Mouse (Mus musculus) heart, postnatal 10 days (tissue): ENCODE data around the gene Cux2. TPM values are rescaled to one million over a fixed set of nuclear protein-coding genes. Genes with fewer than 3 reads are reported as not detected.

Experiments
- DNase-seq, 2 experiments: peaks; one replicate each; pipeline ENCODE4 v3.0.0; 2021
- intact Hi-C: fragments of 180-260 bp; cut with DNase I; formaldehyde crosslinking; loops from one replicate; pipeline ENCODE4 v1.15.1; 2025
- total RNA-seq, 2 experiments: library from RNA; stranded (reverse); gene quantifications; 2 replicates each; pipeline ENCODE4 v1.2.3; 2021

Gene Cux2
- total RNA-seq, result 10 to 100 TPM; 13.1 to 17.5 TPM

DNA sequence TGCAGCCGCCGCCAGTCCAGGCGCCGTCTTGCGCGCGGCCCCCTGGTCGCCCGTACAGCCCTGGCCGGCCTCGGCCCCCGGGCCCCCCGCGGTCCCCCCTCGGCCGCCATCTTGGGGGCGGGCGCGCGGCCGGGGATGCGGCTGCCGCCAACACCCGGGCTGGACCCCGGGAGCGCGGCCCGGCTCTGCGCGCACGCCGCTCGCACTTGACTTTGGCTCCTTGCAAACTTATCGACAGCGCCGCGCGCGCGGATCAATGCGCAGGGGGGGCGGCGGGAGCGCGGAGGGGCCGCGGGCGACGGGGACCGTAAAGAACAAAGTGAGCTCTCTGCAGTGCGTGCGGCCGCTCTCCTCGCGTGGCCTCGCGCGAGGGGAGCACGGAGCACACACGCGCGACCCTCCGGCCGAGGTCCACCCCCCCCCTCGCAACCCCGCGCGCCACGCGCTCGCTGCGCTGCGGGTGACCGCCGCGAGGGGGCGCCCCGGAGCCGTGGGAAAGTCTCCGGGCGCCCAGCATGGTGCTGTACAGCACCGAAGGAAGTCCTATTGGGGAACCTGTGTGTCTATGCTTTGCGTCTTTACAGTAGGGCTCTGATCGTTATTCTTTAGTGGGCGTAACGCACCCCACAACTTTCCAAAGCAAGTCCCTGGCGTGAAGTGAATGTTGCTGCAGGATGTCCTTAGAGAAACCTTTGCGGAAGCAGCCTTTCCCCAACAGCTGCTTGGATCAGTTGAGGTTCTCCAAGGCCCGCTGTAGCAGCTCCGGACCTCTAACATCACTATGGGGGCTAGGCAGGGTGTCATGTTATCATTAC, at the start of gene Cux2:
Gene Cux2, minus strand, starts transcription at position 86 of the 815 bp plus-strand sequence.
- peak; percentile 77 to 78 for DNase-seq
- intact Hi-C loops, result loop anchor here (1.0 kb wide), 1 partner anchor 39 kb away; no protein-coding TSS in a partner anchor

DNA sequence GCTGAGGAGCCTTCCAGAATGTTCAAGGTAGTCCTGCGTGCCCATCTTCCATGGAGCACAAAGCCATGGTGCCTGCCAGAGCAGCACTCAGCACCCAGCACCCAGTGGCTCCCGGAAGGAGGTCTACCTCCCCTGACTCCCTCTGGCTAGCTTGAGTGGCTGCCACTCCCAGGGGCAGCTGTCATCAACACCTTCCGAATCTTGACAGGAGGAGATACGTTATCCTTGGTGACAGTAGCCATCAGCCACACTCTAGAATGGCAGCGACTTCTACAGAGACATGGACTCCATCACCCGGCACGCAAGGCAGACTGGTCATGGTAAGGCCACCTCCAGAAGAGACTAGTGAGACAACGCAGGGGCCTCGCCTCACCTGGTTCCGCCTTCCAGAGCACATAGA, 44.5 kb upstream of the Cux2 start:
- intact Hi-C loops, result no loop called here
- DNase-seq, result peak; percentile 86 to 88

DNA sequence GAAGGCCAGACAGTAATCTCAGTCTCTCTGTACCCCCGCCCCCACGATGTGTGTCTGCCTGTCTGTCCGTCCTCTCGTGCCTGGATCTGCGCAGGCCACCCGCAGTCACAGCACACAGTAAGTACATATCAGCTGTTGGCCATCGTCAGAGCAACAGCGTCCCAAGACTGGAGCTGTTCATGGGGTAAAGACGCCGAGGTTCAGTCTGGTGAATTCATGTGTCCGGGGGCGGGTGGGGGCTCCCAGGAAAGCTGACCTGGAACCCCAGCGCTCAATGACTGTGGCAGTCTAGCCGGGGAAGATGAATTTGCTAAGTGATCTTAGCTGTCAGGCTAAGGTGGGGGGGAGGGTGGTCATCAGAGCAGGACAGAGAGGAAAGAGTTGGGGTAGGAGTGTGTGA, 43.8 kb upstream of the Cux2 start:
- DNase-seq, result peak; percentile 38 to 45
- intact Hi-C loops, result no loop called here

DNA sequence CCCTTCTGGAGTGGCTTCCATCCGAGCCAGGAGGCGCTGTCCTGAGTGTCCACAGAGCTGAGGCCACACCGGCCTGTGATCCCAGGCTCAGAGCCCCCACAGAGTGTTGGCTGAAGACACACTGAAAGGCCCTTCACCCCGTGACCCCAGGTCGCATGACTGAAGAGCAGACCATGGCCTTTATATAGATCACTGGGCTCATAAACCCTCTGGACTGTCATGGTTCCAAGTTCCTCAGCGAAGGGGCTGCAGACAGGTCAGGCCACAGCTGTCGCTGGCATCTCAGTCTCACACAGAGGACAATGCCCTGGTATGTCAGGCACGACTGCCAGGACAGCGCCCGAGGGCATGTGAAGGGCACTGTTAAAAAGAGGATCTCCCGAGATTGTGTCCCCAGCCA, 42.9 kb upstream of the Cux2 start:
- intact Hi-C loops, result no loop called here
- peak; percentile 87 to 90 for DNase-seq

DNA sequence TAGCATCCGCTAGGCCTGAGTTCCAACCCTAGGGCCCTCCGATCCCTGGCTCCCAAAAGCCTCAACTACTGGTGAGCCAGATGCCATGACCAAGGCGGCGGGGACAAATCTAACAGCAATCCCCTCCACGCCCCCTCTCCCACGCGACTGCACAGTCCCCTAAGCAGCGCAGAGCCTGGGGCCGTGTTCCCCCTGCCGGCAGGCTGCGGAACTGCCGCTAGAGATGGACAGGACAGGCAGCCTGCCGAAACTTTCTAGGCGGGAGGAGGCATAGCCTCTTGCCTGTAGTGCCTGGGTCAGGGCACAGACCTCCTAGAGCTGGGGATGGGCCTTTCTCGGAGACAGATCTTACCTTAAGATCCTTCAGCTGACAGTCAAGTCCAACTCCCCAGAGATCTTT, 41.2 kb upstream of the Cux2 start:
- DNase-seq, result peak; percentile 58 to 71
- intact Hi-C loops, result no loop called here

DNA sequence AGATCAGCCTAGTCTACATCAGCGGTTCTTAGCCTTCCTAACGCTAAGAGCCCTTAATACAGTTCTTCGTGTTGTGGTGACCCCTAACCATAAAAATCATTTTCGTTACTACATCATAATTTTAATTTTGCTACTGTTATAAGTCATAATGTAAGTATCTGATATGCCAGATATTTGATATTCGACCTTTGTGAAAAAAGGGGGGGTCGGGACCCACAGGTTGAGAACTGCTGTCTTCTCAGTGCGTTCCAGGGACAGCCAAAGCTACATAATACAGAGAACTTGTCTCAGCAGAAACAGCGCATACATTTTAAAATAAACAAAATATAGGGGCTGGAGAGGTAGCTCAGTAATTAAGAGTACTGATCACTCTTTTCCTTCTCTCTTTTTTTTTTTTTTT, 39.8 kb upstream of the Cux2 start:
- intact Hi-C loops, result loop anchor here (1.0 to 5.0 kb wide), 5 partner anchors 39 to 217 kb away; partner anchors contain the start of gene Cux2

DNA sequence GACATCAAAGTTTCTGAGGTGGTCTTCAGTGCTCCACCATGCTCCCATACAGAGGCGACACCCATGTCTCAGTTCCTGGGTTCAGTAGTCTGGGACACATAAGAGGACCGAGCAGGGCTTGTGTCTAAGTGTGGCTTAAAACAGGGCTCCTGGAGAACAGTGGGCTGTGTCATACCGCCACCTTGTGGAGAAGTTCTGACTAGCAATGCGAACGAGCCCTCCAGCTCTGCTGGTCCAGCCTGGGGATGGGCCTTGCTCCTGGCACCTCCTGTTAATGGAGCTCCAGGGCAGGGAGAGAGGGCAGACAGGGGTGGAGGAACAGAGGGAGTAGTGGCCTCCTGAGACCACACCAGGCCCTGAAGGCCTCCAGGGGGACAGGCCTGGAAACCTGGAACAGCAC, 39.0 kb upstream of the Cux2 start:
- DNase-seq, result peak; percentile 93 to 96
- intact Hi-C loops, result loop anchor here (1.0 to 5.0 kb wide), 5 partner anchors 39 to 217 kb away; partner anchors contain the start of gene Cux2

More for the DNA sequence above, 39.8 kb upstream of the Cux2 start:
- DNase-seq, result no peak

DNA sequence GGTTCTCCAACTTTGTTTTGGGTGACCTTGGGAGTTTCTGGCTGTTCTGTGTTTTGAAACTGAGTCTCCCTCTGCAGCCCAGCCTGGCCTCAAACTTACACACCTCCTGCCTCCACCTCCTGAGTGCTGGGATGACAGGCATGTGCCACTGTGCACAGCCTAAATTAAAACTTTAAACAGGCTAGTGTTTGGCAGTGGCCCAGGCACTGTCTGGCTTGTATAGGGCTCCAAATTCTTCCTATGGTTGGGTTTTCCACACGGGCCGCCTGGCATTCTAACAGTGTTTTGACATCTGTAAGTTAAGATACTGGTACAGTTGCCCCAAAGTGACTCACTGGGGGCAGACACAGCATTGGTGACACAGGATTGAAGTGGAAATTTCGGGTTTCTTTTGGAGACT, 36.2 kb upstream of the Cux2 start:
- intact Hi-C loops, result loop anchor here (5.0 kb wide), 2 partner anchors 89 to 194 kb away; no protein-coding TSS in a partner anchor
- no peak for DNase-seq

DNA sequence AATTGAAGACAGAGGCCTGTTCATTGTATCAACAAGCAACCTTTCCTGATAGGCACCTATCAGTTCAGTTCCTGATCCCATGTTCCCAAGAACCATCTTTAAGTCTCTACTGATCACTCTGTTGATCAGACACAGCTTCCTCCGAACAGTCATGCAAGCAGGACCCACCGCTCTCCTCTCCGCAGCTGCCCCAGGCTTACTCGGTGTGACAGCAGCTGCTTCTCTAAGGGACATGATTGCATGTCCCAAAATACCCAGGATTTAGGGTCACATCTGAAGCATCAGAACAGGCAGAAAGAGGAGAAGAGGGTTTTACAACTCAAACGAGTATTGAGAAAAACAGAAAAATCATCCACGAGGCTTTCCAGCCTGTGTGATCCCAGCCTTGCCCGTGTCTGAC, 35.4 kb upstream of the Cux2 start:
- no peak for DNase-seq

DNA sequence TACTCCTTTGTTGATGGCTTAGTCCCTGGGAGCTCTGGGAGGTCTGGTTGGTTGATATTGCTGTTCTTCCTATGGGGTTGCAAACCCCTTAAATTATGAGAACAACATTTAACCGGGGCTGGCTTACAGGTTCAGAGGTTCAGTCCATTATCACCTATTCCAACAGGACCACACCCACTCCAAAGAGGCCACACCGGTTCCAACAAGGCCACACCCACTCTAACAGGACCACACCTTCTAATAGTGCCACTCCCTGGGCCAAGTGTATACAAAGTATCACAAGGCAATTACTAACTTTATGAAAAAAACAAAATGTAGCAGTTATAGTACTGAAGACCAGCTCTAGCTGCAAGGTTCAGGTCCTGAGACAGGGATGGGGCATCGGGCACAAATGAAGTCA, 34.6 kb upstream of the Cux2 start:
- intact Hi-C loops, result no loop called here
- DNase-seq, result no peak

More for the DNA sequence above, 35.4 kb upstream of the Cux2 start:
- intact Hi-C loops, result loop anchor here (5.0 kb wide), 2 partner anchors 88 to 193 kb away; no protein-coding TSS in a partner anchor

DNA sequence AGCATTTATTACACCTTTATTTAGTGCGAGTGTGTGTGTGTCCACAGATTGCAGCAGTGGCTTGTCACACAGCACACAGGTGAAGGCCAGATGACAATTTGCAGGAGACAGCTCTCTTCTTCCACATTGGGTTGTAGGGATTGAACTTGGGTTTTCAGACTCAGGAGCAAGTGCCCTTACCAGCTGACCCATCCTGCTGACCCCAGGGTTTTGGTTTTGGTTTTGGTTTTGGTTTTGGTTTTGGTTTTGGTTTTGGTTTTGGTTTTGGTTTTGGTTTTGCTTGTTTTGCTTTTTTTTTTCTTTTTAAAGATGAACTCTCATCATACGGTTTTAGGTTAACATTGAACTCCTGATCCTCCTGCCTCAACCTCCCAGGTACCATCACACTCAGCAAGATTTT, 33.4 kb upstream of the Cux2 start:
- no peak for DNase-seq
- intact Hi-C loops, result no loop called here

DNA sequence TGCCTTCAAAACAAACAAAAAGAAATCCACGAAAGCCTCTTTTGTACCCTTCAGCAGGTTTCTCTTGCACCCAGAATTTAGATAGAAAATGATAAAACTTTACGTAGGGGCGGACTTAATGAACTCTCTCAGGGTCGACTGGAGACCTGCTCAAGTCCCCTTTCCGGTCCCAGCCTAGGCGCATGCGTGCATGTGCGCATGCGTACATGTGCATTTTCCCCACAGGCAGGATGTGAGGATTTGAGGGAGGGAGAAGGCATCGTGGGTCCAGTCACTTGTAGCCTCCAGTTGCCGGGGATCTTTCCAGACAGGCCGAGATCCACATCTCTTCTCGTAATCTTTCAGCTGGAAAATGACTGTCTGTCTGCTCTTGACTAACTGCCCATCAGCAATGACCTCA, 31.6 kb upstream of the Cux2 start:
- DNase-seq, result no peak
- intact Hi-C loops, result no loop called here

DNA sequence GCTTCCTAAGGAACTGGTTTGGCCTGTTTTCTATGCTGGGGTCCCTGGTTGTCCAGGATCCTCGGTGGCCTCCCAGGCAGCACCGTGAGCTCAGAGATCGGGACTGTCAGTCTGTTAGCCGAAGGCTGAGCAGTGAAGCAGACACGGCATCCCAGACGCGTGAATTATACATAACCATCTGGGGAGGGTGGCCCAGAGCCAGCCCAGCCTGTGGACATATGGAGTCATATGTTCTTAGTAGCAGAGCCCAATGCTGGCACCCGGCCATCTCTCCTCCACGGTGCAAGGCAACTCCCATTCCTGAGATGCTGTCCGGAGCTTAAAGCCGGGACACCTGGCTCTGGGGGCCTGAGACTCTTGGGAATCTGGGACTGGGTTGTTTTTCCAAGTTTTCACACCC, 31.0 kb upstream of the Cux2 start:
- DNase-seq, result no peak
- intact Hi-C loops, result no loop called here

DNA sequence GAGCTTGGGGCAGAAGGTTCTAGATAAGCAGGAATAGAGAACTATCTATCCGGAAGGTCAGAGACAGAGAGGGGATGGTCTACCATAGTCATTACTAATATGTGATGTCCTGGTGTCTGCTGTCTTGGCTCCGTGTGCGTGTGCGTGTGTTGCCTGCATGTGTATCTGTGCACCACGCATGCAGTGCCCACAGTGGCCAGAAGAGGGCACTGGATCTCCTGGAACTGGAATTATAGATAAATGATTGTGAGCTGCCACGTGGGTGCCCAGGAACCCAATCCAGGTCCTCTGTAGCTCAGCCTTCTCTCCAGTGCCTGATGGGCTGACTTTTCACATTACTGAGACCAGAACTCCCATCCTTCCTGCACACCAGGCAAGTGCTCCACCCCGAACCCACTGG, 29.9 kb upstream of the Cux2 start:
- intact Hi-C loops, result no loop called here
- DNase-seq, result no peak

DNA sequence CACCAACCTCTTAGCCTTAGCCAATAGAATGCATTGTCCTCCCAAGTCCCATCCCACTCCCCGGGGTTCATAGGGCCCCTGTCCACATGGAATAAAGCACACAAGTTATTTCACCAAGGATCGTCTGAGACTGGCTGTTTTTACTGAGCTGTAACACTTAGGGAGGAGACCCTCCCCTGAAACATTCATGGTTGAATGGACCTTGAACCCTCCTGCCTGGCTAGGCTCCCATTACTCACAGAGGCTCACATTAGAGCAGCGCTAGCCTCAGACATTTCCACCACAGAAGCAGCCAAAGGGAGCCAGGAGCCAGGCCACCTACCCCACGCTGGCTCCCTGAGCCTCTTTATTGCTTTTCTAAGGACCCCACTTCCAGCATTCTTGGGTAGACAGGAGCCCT, 27.3 kb upstream of the Cux2 start:
- DNase-seq, result no peak
- intact Hi-C loops, result no loop called here

DNA sequence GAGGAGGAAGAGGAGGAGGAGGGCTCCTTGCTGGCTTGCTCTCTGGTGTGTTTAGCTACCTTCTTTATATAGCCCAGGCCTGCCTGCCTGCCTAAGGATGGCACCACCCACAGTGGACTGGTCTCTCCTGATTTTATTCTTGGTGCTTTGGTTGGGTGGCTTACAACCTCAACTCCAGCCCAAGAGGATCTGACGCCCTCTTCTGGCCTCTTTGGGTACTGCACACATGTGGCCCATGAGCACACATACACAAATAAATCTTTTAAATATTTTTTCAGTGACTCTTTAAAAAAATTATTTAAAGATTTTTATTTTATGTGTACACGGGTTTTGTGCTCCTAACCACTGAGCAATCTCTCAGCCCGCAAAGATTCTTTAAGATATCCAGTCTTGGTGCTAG, 25.8 kb upstream of the Cux2 start:
- intact Hi-C loops, result no loop called here
- no peak for DNase-seq

DNA sequence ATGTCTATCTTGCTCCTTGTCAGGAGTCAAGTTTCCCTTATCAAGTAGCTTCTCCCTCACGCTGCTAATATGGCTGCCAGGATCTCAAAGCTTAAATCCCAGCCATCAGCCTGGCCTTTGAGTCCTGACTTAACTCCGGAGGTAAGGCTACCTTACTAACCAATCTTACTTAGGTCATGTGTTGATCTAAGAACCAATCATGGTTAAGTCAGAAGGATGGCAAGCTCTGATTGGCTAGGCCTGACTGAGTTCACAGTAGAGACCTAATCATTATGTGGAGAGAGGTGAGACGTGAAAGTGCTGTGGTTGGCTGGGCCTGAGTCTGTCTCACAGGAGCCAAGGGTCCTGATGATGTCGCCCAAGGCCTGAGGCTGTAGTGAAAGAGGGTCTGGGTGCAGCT, 22.1 kb upstream of the Cux2 start:
- no peak for DNase-seq
- intact Hi-C loops, result no loop called here

DNA sequence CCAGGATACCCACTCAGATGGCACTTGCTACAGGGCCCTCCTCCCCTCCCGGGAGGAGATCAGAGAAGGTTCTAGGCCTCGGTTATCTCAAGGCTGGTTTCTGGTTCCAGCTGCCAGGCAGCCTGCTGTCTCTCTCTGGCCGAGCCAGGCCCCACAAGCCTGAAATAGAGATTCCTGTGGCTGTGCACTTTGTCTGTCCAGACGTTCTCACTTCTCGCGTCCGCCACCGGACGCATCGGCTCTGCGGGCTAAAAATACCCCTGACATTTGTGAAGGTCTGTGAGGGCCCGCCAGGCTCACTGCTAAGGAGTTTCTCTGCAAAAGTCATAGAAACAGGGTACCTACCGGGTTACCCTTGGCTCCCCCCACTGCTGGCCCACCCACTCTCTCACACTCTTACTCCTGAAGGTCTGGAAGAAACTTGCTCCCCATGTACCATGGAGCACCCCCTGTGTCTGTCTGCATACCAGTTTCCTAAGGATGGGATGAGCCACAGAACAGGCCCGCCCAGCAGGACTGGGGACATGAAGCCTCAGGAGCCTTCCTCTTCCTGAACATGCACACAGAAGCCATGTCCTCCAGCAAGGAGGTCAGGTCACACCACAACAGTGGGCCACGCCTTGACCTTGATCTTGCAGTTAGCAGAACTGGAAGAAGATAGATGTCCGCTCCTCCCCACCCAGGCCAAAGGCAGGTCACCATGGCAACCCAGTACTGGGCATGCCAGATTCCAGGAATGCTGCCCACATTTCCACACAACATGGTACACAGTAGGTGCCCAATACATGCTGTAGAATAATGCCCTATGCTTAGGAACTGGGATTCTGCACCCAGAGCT, 21.3 kb upstream of the Cux2 start:
- intact Hi-C loops, result no loop called here
- peak; percentile 75 to 82 for DNase-seq

DNA sequence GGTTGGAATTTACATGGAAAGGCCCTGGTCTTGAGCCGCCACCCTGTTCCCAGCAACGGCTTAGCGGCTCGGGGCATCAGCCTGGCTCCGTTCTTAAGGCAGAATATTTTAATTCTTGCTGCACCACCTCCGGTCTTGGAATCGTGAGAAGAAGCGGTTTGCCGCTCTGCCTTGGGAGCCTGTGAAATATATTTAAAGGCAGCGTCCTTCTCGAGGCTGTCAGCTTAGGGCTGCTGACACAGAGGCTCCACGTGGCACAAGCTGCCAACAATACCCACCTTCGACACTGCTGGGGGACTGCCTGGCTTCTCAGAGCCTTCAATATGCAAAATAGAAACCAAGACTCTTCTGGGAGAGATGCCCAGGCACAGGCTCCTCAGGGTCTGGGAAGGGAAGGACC, 18.7 kb upstream of the Cux2 start:
- no peak for DNase-seq
- intact Hi-C loops, result no loop called here

DNA sequence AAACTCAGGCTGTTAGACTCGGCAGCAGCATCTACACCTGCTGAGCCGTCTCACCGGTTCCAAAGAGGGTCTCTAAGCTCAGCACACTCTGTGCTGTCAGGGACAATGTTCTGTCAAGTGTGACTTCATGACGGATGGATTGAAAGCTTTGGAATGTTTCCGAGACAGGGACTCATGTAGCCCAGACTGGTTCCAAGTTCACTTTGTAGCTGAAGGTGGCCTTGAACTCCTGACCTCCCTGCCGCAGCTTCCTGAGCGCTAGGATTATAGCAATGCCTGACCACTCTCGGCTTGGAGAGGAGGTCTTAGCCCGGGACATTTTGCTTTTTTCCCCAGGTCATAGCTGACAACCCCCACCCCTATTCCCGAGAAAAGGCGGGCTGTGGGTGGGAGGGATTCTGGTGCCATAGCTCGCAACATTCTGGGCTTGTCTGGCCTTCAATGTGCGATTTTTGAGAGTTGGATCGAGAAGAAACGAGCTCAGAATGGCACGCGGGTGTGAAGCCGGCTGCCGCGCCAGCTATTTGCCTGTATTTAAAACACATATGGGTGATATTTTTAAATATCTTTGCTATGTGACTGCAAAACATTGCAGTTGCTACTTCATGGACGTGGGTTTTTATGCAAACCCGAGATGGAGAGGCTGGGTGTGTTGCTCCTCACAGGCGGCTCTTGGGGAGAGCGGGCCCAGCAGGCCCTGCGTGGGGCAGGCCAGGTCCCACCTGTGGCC, 13.5 kb upstream of the Cux2 start:
- intact Hi-C loops, result no loop called here
- DNase-seq, result no peak

DNA sequence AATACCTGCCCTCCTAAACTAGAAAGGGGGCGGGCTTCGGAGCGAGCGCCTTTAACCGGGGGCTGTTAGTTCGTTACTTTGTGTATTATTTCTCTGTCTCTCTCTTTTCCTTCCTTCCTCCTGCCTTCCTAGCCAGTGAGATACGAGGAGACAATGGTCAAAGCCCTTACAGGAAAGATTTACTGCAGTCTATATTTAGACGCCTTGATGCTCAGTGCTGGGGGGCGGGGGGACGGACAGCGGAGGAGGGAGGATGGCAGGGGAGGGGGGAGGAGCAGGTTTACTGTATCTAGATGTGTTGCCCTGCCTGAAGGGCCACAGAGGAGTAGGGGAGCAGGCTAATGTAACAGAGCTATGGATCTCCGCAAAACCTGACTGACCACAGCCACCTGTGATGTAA, 12.6 kb upstream of the Cux2 start:
- no peak for DNase-seq
- intact Hi-C loops, result no loop called here
